Mouse (Mus musculus) thymus, adult 2 months (tissue): ENCODE results near the gene Rfx4.

Source experiments
- CTCF ChIP-seq: fragments of 200-500 bp; IDR thresholded peaks from 2 replicates; pipeline ENCODE4 v1.5.1; 2012; ENCODE audit warnings: mild to moderate bottlenecking, control low read depth, low read length, moderate library complexity, borderline replicate concordance; ENCODE audit not compliant: control insufficient read depth, poor library complexity, insufficient read depth; ENCODE audit errors: extremely low read depth
- POLR2A ChIP-seq: fragments of 200-500 bp; IDR thresholded peaks from 2 replicates; pipeline ENCODE4 v1.6.1; 2012; ENCODE audit warnings: mild to moderate bottlenecking, low read length, control low read depth, moderate library complexity; ENCODE audit not compliant: control insufficient read depth, poor library complexity, insufficient read depth; ENCODE audit errors: extremely low read depth

DNA sequence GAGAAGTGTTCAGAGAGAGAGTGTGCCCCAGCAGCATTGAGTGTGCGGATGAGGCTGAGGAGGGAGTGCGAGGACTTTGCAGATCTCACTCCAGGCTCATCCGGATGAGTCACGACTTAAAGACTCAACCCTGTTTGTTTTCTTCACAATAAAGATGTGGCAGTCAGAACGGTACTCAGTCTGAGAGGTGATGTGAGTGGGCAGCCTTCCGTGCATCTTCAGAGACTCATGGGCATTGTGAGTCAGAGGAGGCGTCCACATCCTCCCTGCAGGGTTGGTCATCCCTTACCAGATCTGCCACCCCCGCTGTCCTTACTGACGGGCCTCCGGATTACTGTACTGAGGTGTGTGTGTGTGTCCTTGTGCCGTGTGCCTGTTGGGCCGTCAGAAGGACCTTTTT is 28.9 kb upstream of the Rfx4 start:
- no peak for TF ChIP-seq CTCF
- TF ChIP-seq POLR2A, result no peak
